Mouse (Mus musculus): Measurements from ENCODE around the gene Psg19. TPM values are rescaled to one million over a fixed set of nuclear protein-coding genes. Genes with fewer than 3 reads are reported as not detected.

Psg19 gene
- total and polyA plus RNA-seq, 2 experiments: not detected

GRCm38 (mm10) chr7:18829545-18829944 is 31.2 kb upstream of the Psg19 start:
- H3K9ac ChIP-seq (ENCODE audit: low read depth, low read length): no peak overlapping the region
- H3K4me3 ChIP-seq (ENCODE audit: insufficient read depth, low read depth, low read length): no peak overlapping the region
- no peaks in the 10 kb centered on the region for H3K79me2 ChIP-seq (ENCODE audit: control insufficient read depth, insufficient read depth, low read length)
- no peaks in the 10 kb centered on the region for H3K36me3 ChIP-seq (ENCODE audit: control insufficient read depth, insufficient read depth, low read length)
- H3K27ac ChIP-seq (replicated peaks; ENCODE audit: insufficient read depth, low read depth, low read length): no peak overlapping the region
- WGBS: 86% methylated on average over 7 of the region's 7 CpGs
- DNase-seq (ENCODE audit: extremely low read depth, low read depth, low spot score): no peak
- no peak for TF ChIP-seq POLR2A (IDR thresholded peaks at IDR 0.05; ENCODE audit: extremely low read depth, insufficient read depth, low read length)
- TF ChIP-seq CTCF (IDR thresholded peaks at IDR 0.05; ENCODE audit: low read depth, low read length): no peak
- H3K27me3 ChIP-seq (ENCODE audit: control insufficient read depth, insufficient read depth, low read length): no peaks in the 10 kb centered on the region
- H3K4me1 ChIP-seq (ENCODE audit: control insufficient read depth, insufficient read depth, low read length): no peaks in the 10 kb centered on the region

- no peak overlapping the region for H3K9ac ChIP-seq (ENCODE audit: low read depth, low read length)
- no peaks in the 10 kb centered on the region for H3K36me3 ChIP-seq (ENCODE audit: control insufficient read depth, insufficient read depth, low read length)
- DNase-seq (ENCODE audit: extremely low read depth, low read depth, low spot score): no peak
- no peaks in the 10 kb centered on the region for H3K4me1 ChIP-seq (ENCODE audit: control insufficient read depth, insufficient read depth, low read length)
- TF ChIP-seq POLR2A (IDR thresholded peaks at IDR 0.05; ENCODE audit: extremely low read depth, insufficient read depth, low read length) (no peak), CTCF (IDR thresholded peaks at IDR 0.05; ENCODE audit: low read depth, low read length) (0 out of 2 replicates have a peak, but pooled peaks have one; percentile 16)
- 74% methylated on average over 9 of the region's 9 CpGs for WGBS
- no peaks in the 10 kb centered on the region for H3K79me2 ChIP-seq (ENCODE audit: control insufficient read depth, insufficient read depth, low read length)
- H3K27ac ChIP-seq (replicated peaks; ENCODE audit: insufficient read depth, low read depth, low read length): no peak overlapping the region
- H3K4me3 ChIP-seq (ENCODE audit: insufficient read depth, low read depth, low read length): no peak overlapping the region
- no peaks in the 10 kb centered on the region for H3K27me3 ChIP-seq (ENCODE audit: control insufficient read depth, insufficient read depth, low read length)
These were observed 30.3 kb upstream of the Psg19 start for GRCm38 (mm10) chr7:18828592-18828991.

GRCm38 (mm10) chr7:18827792-18828546 is 29.6 kb upstream of the Psg19 start:
- no peak overlapping the region for H3K27ac ChIP-seq (replicated peaks; ENCODE audit: insufficient read depth, low read depth, low read length)
- no peak overlapping the region for H3K9ac ChIP-seq (ENCODE audit: low read depth, low read length)
- TF ChIP-seq CTCF (IDR thresholded peaks at IDR 0.05; ENCODE audit: low read depth, low read length): no peak
- no peak for TF ChIP-seq POLR2A (IDR thresholded peaks at IDR 0.05; ENCODE audit: extremely low read depth, insufficient read depth, low read length)

GRCm38 (mm10) chr7:18821507-18821906 is 23.2 kb upstream of the Psg19 start, which contains the start of gene Psg17:
TSS of gene Psg17 (minus strand) at chr7:18821607.
- no peaks in the 10 kb centered on the region for H3K27me3 ChIP-seq (ENCODE audit: control insufficient read depth, insufficient read depth, low read length)
- WGBS: 49% methylated on average over 3 of the region's 3 CpGs

More at GRCm38 (mm10) chr7:18827792-18828546, 29.6 kb upstream of the Psg19 start:
- no peak for DNase-seq (ENCODE audit: extremely low read depth, low read depth, low spot score)
- Histone ChIP-seq H3K27me3 (ENCODE audit: control insufficient read depth, insufficient read depth, low read length) (no peaks in the 10 kb centered on the region), H3K79me2 (ENCODE audit: control insufficient read depth, insufficient read depth, low read length) (no peaks in the 10 kb centered on the region), H3K4me3 (ENCODE audit: insufficient read depth, low read depth, low read length) (no peak overlapping the region), H3K4me1 (ENCODE audit: control insufficient read depth, insufficient read depth, low read length) (no peaks in the 10 kb centered on the region), H3K36me3 (ENCODE audit: control insufficient read depth, insufficient read depth, low read length) (no peaks in the 10 kb centered on the region)
- 61% methylated on average over 26 of the region's 26 CpGs for WGBS

GRCm38 (mm10) chr7:18818301-18818700 is 20.0 kb upstream of the Psg19 start:
- WGBS: 81% methylated on average over 9 of the region's 9 CpGs
- no peak for TF ChIP-seq POLR2A (IDR thresholded peaks at IDR 0.05; ENCODE audit: extremely low read depth, insufficient read depth, low read length)
- no peak for TF ChIP-seq CTCF (IDR thresholded peaks at IDR 0.05; ENCODE audit: low read depth, low read length)

More at GRCm38 (mm10) chr7:18821507-18821906, 23.2 kb upstream of the Psg19 start, which contains the start of gene Psg17:
- Histone ChIP-seq H3K27ac (replicated peaks; ENCODE audit: insufficient read depth, low read depth, low read length) (no peak within 1 kb of the TSS), H3K4me3 (ENCODE audit: insufficient read depth, low read depth, low read length) (no peak within 1 kb of the TSS), H3K79me2 (ENCODE audit: control insufficient read depth, insufficient read depth, low read length) (no peaks in the 10 kb centered on the region), H3K9ac (ENCODE audit: low read depth, low read length) (no peak within 1 kb of the TSS), H3K4me1 (ENCODE audit: control insufficient read depth, insufficient read depth, low read length) (no peaks in the 10 kb centered on the region), H3K36me3 (ENCODE audit: control insufficient read depth, insufficient read depth, low read length) (no peaks in the 10 kb centered on the region)
- no peak for DNase-seq (ENCODE audit: extremely low read depth, low read depth, low spot score)
- TF ChIP-seq CTCF (IDR thresholded peaks at IDR 0.05; ENCODE audit: low read depth, low read length) (no peak), POLR2A (IDR thresholded peaks at IDR 0.05; ENCODE audit: extremely low read depth, insufficient read depth, low read length) (no peak)

GRCm38 (mm10) chr7:18803526-18803925 is 5.2 kb upstream of the Psg19 start:
- TF ChIP-seq CTCF (IDR thresholded peaks at IDR 0.05; ENCODE audit: low read depth, low read length) (no peak), POLR2A (IDR thresholded peaks at IDR 0.05; ENCODE audit: extremely low read depth, insufficient read depth, low read length) (no peak)
- no peak overlapping the region for H3K4me3 ChIP-seq (ENCODE audit: insufficient read depth, low read depth, low read length)

More at GRCm38 (mm10) chr7:18818301-18818700, 20.0 kb upstream of the Psg19 start:
- H3K27me3 ChIP-seq (ENCODE audit: control insufficient read depth, insufficient read depth, low read length): no peaks in the 10 kb centered on the region
- H3K36me3 ChIP-seq (ENCODE audit: control insufficient read depth, insufficient read depth, low read length): no peaks in the 10 kb centered on the region
- no peak for DNase-seq (ENCODE audit: extremely low read depth, low read depth, low spot score)
- no peak overlapping the region for H3K27ac ChIP-seq (replicated peaks; ENCODE audit: insufficient read depth, low read depth, low read length)
- no peaks in the 10 kb centered on the region for H3K79me2 ChIP-seq (ENCODE audit: control insufficient read depth, insufficient read depth, low read length)
- H3K4me1 ChIP-seq (ENCODE audit: control insufficient read depth, insufficient read depth, low read length): no peaks in the 10 kb centered on the region
- H3K9ac ChIP-seq (ENCODE audit: low read depth, low read length): no peak overlapping the region
- no peak overlapping the region for H3K4me3 ChIP-seq (ENCODE audit: insufficient read depth, low read depth, low read length)

More at GRCm38 (mm10) chr7:18803526-18803925, 5.2 kb upstream of the Psg19 start:
- Histone ChIP-seq H3K27ac (replicated peaks; ENCODE audit: insufficient read depth, low read depth, low read length) (no peak overlapping the region), H3K9ac (ENCODE audit: low read depth, low read length) (no peak overlapping the region), H3K79me2 (ENCODE audit: control insufficient read depth, insufficient read depth, low read length) (no peaks in the 10 kb centered on the region), H3K4me1 (ENCODE audit: control insufficient read depth, insufficient read depth, low read length) (no peaks in the 10 kb centered on the region), H3K27me3 (ENCODE audit: control insufficient read depth, insufficient read depth, low read length) (no peaks in the 10 kb centered on the region), H3K36me3 (ENCODE audit: control insufficient read depth, insufficient read depth, low read length) (no peaks in the 10 kb centered on the region)
- DNase-seq (ENCODE audit: extremely low read depth, low read depth, low spot score): no peak
